12 mouse cellular contexts compared by ENCODE assay signal in genomic region chr13:109927782-109928181, GRCm38 (mm10).
DNase-seq lines count a peak whose midpoint lies in the region; ATAC-seq lines count a peak whose summit lies in the region.
"Had no signal": no experiment of that assay in that cellular context is flagged by ENCODE, and none has a peak within 500 bp of the region (broad histone marks: within the 10 kb centered on the region; RNA-seq: fewer than 3 reads in every experiment).

No protein-coding gene starts in this region.

- H3K4me3 ChIP-seq in hindbrain, embryonic 12.5 days, result no peak overlapping the region
- H3K4me3 ChIP-seq in hindbrain, embryonic 11.5 days (ENCODE audit: low read depth, low read length), result no peak overlapping the region
- peak overlapping the region; percentile 44 for H3K4me3 ChIP-seq in midbrain, embryonic 15.5 days
- H3K4me3 ChIP-seq: embryonic facial prominence, embryonic 13.5 days had no signal

- no peak for ATAC-seq in hindbrain, embryonic 12.5 days (ENCODE audit: low FRiP score)
- no peak for ATAC-seq in hindbrain, embryonic 11.5 days (ENCODE audit: low FRiP score)
- ATAC-seq in midbrain, embryonic 15.5 days (replicated peaks), result no peak; the same call in 1 of the 2 replicates

- H3K4me1 ChIP-seq in hindbrain, embryonic 12.5 days, result peaks cover 4% of the 10 kb centered on the region; the same call in 1 of the 2 replicates
- no peaks in the 10 kb centered on the region for H3K4me1 ChIP-seq in hindbrain, embryonic 11.5 days (replicated peaks; ENCODE audit: control insufficient read depth, insufficient read depth, low read length)
- peaks cover 15% of the 10 kb centered on the region for H3K4me1 ChIP-seq in midbrain, embryonic 15.5 days

- H3K27me3 ChIP-seq in hindbrain, embryonic 12.5 days, result no peaks in the 10 kb centered on the region
- no peaks in the 10 kb centered on the region for H3K27me3 ChIP-seq in hindbrain, embryonic 11.5 days (ENCODE audit: control insufficient read depth, insufficient read depth, low read length)
- H3K27me3 ChIP-seq in midbrain, embryonic 15.5 days (replicated peaks), result no peaks in the 10 kb centered on the region
- H3K27me3 ChIP-seq: embryonic facial prominence, embryonic 13.5 days had no signal

- H3K27ac ChIP-seq in hindbrain, embryonic 12.5 days, result no peak overlapping the region; the same call in 1 of the 2 replicates
- H3K27ac ChIP-seq in hindbrain, embryonic 11.5 days (ENCODE audit: low read depth, low read length), result no peak overlapping the region
- H3K27ac ChIP-seq in midbrain, embryonic 15.5 days, result peak overlapping the region; percentile 82
- H3K27ac ChIP-seq: embryonic facial prominence, embryonic 13.5 days had no signal

- no peaks in the 10 kb centered on the region for H3K9me3 ChIP-seq in hindbrain, embryonic 12.5 days (replicated peaks)
- no peaks in the 10 kb centered on the region for H3K9me3 ChIP-seq in hindbrain, embryonic 11.5 days (ENCODE audit: control insufficient read depth, low read length)
- no peaks in the 10 kb centered on the region for H3K9me3 ChIP-seq in midbrain, embryonic 15.5 days
- H3K9me3 ChIP-seq: embryonic facial prominence, embryonic 13.5 days had no signal

- H3K36me3 ChIP-seq in hindbrain, embryonic 12.5 days, result no peaks in the 10 kb centered on the region
- H3K36me3 ChIP-seq in hindbrain, embryonic 11.5 days (ENCODE audit: control insufficient read depth, insufficient read depth, low read length), result no peaks in the 10 kb centered on the region
- H3K36me3 ChIP-seq in midbrain, embryonic 15.5 days (replicated peaks), result no peaks in the 10 kb centered on the region
- H3K36me3 ChIP-seq: embryonic facial prominence, embryonic 13.5 days had no signal

- no peak for DNase-seq in hindbrain, embryonic 11.5 days (ENCODE audit: low spot score)
- DNase-seq in right cerebral cortex, adult 2 months (ENCODE audit: low spot score in 2 of 2), result peak; percentile 55
- no peak for DNase-seq in right cerebral cortex, postnatal 36 days (ENCODE audit: low spot score in 2 of 2)
- DNase-seq in thymus, postnatal 14 days, result no peak
- no peak for DNase-seq in kidney, adult 9 months
- DNase-seq in gastrocnemius, adult 18-20 months (ENCODE audit: low spot score), result no peak
- DNase-seq: adrenal gland, adult 2 months; cerebellum, postnatal 25 days; kidney, adult 8-10 months had no signal

- no peak overlapping the region for H3K9ac ChIP-seq in hindbrain, embryonic 12.5 days
- H3K9ac ChIP-seq in hindbrain, embryonic 11.5 days (ENCODE audit: low read depth, low read length), result no peak overlapping the region
- H3K9ac ChIP-seq in midbrain, embryonic 15.5 days, result peak overlapping the region; percentile 49
- H3K9ac ChIP-seq: embryonic facial prominence, embryonic 13.5 days had no signal

- peak overlapping the region; percentile 47 for H3K4me2 ChIP-seq in hindbrain, embryonic 12.5 days (replicated peaks)
- H3K4me2 ChIP-seq in hindbrain, embryonic 11.5 days (replicated peaks; ENCODE audit: low read depth, low read length), result no peak overlapping the region
- H3K4me2 ChIP-seq in midbrain, embryonic 15.5 days, result peak overlapping the region; percentile 55

- 72% methylated on average over 2 of the region's 2 CpGs for WGBS in hindbrain, embryonic 12.5 days
- WGBS in hindbrain, embryonic 11.5 days, result 77% methylated on average over 2 of the region's 2 CpGs
- 43% methylated on average over 2 of the region's 2 CpGs for WGBS in midbrain, embryonic 15.5 days

Comparison
In these comparisons a context has a peak if more than half of its experiments do, and no peak if none do; other contexts are left out.
1. DNase-seq: peak in right cerebral cortex, adult 2 months (2 of 2); none in hindbrain, embryonic 11.5 days (single experiment), right cerebral cortex, postnatal 36 days (0 of 2), thymus, postnatal 14 days (single experiment), kidney, adult 9 months (single experiment) and gastrocnemius, adult 18-20 months (single experiment).